25 mouse cellular contexts compared by ENCODE assay signal in genomic region chrX:134384896-134385295, GRCm38 (mm10). TPM values are rescaled to one million over a fixed set of nuclear protein-coding genes. Genes with fewer than 3 reads are reported as not detected.
DNase-seq lines count a peak whose midpoint lies in the region; TF ChIP-seq lines count a peak whose summit lies in the region.
"Had no signal": no experiment of that assay in that cellular context is flagged by ENCODE, and none has a peak within 500 bp of the region (broad histone marks: within the 10 kb centered on the region; RNA-seq: fewer than 3 reads in every experiment).

No protein-coding gene starts in this region.

- TF ChIP-seq CTCF in MEL (IDR thresholded peaks at IDR 0.05 in 2 of 3, conservative IDR thresholded peaks at IDR 0.05 in 1 of 3; ENCODE audit: control insufficient read depth in 1 of 3, insufficient read depth in 1 of 3, low read depth in 2 of 3, low read length in 3 of 3, poor library complexity in 1 of 3, severe bottlenecking in 1 of 3) = no peak

- H3K4me1 ChIP-seq in MEL (ENCODE audit: control insufficient read depth in 1 of 2, insufficient read depth in 2 of 2, low read length in 2 of 2) = peaks cover 0 to 3% of the 10 kb centered on the region in 2 experiments; a peak in 1 of 4 replicates
- H3K4me1 ChIP-seq: embryonic facial prominence, embryonic 10.5 days; embryonic facial prominence, embryonic 13.5 days; forebrain, embryonic 12.5 days; forebrain, embryonic 15.5 days; heart, embryonic 13.5 days; hindbrain, embryonic 12.5 days; hindbrain, embryonic 15.5 days had no signal

- H3K4me3 ChIP-seq in MEL (ENCODE audit: control insufficient read depth in 1 of 2, insufficient read depth in 1 of 2, low read depth in 2 of 2, low read length in 2 of 2) = no peak overlapping the region
- H3K4me3 ChIP-seq: embryonic facial prominence, embryonic 10.5 days; embryonic facial prominence, embryonic 13.5 days; erythroblast, embryonic 14.5 days; forebrain, embryonic 12.5 days; forebrain, embryonic 15.5 days; heart, embryonic 13.5 days; hindbrain, embryonic 12.5 days; hindbrain, embryonic 15.5 days had no signal

- 0 out of 4 replicates have a peak, but pooled peaks of 1 of the 2 experiments have one; percentile 6 for TF ChIP-seq EP300 in MEL (IDR thresholded peaks at IDR 0.05; ENCODE audit: low read depth in 1 of 2, low read length in 2 of 2)

- no peak for TF ChIP-seq POLR2A in MEL (IDR thresholded peaks at IDR 0.05; ENCODE audit: control insufficient read depth in 1 of 2, insufficient read depth in 1 of 2, low read depth in 1 of 2, low read length in 2 of 2, poor library complexity in 1 of 2)

- H3K9me3 ChIP-seq in MEL (replicated peaks; ENCODE audit: insufficient read depth, low read length) = no peaks in the 10 kb centered on the region
- H3K9me3 ChIP-seq: embryonic facial prominence, embryonic 10.5 days; embryonic facial prominence, embryonic 13.5 days; forebrain, embryonic 12.5 days; forebrain, embryonic 15.5 days; G1E; heart, embryonic 13.5 days; hindbrain, embryonic 12.5 days; hindbrain, embryonic 15.5 days had no signal

- H3K36me3 ChIP-seq in MEL (ENCODE audit: control insufficient read depth in 1 of 2, insufficient read depth in 2 of 2, low read length in 2 of 2) = no peaks in the 10 kb centered on the region
- H3K36me3 ChIP-seq: embryonic facial prominence, embryonic 10.5 days; embryonic facial prominence, embryonic 13.5 days; forebrain, embryonic 12.5 days; forebrain, embryonic 15.5 days; G1E; heart, embryonic 13.5 days; hindbrain, embryonic 12.5 days; hindbrain, embryonic 15.5 days had no signal

- no peak overlapping the region for H3K27ac ChIP-seq in MEL (ENCODE audit: control insufficient read depth, low read depth, low read length)
- H3K27ac ChIP-seq: embryonic facial prominence, embryonic 10.5 days; embryonic facial prominence, embryonic 13.5 days; forebrain, embryonic 12.5 days; forebrain, embryonic 15.5 days; heart, embryonic 13.5 days; hindbrain, embryonic 12.5 days; hindbrain, embryonic 15.5 days had no signal

- no peaks in the 10 kb centered on the region for H3K79me2 ChIP-seq in MEL (ENCODE audit: control insufficient read depth, insufficient read depth, low read length, poor library complexity)

- TF ChIP-seq RAD21 in MEL (IDR thresholded peaks at IDR 0.05; ENCODE audit: low read depth, low read length) = no peak

- DNase-seq in MEL (ENCODE audit: low read depth, low spot score) = peak; percentile 33
- DNase-seq in adrenal gland, adult 8-10 months = peak; percentile 20
- peak; percentile 19 for DNase-seq in adrenal gland, postnatal 25 days
- DNase-seq in testis, postnatal 10 days (ENCODE audit: low spot score) = peak; percentile 49
- DNase-seq in embryo, embryonic 9.5 days (ENCODE audit: extremely low spot score) = no peak
- no peak for DNase-seq in cerebellum, adult 11-12 months
- no peak for DNase-seq in layer of hippocampus, adult 18-20 months (ENCODE audit: low spot score in 2 of 2)
- DNase-seq: B cell, adult 2 months; cerebellum, adult 2 months; cerebellum, adult 9-11 months; cerebellum, postnatal 25 days; gastrocnemius, postnatal 25 days; heart, adult 18-20 months; heart, postnatal 14 days; heart, postnatal 4 days had no signal

- H3K27me3 ChIP-seq in MEL (ENCODE audit: control insufficient read depth in 1 of 2, insufficient read depth in 2 of 2, low read length in 2 of 2) = no peaks in the 10 kb centered on the region
- H3K27me3 ChIP-seq: CH12.LX; forebrain, embryonic 15.5 days; heart, embryonic 13.5 days; hindbrain, embryonic 15.5 days had no signal

- H3K9ac ChIP-seq in MEL (ENCODE audit: control insufficient read depth, low read depth, low read length, poor library complexity, severe bottlenecking) = no peak overlapping the region
- H3K9ac ChIP-seq: embryonic facial prominence, embryonic 13.5 days; forebrain, embryonic 12.5 days; forebrain, embryonic 15.5 days; heart, embryonic 13.5 days; hindbrain, embryonic 12.5 days; hindbrain, embryonic 15.5 days had no signal

TF ChIP-seq in MEL, 35 proteins besides CTCF, POLR2A, EP300 and RAD21:
- TF ChIP-seq ZKSCAN1 (IDR thresholded peaks at IDR 0.05; ENCODE audit: low read depth, low read length) (no peak), ETS1 (IDR thresholded peaks at IDR 0.05; ENCODE audit: low read depth, low read length) (no peak), MAFK (IDR thresholded peaks at IDR 0.05; ENCODE audit: borderline replicate concordance, low read depth, low read length) (no peak), MYC (IDR thresholded peaks at IDR 0.05; ENCODE audit: low read depth, low read length) (no peak), SMC3 (IDR thresholded peaks at IDR 0.05; ENCODE audit: low read depth, low read length) (no peak), GATA1 (IDR thresholded peaks at IDR 0.05; ENCODE audit: low read depth, low read length) (no peak), GABPA (IDR thresholded peaks at IDR 0.05; ENCODE audit: low read depth, low read length) (no peak), HCFC1 (IDR thresholded peaks at IDR 0.05; ENCODE audit: low read depth, low read length) (no peak), TAL1 (IDR thresholded peaks at IDR 0.05; ENCODE audit: low read length) (no peak)

RNA-seq across cellular contexts. Expression of gene Drp2, which starts 19.5 kb away (rescaled TPM):
- 0.39 and 0.49 TPM in 2 replicates for total RNA-seq in MEL (2012; rRNA removed)
- 1 to 10 TPM in 1 of 2 experiments, not detected in 1; 1.6 TPM for polyA plus RNA-seq in MEL (2012; ENCODE audit: insufficient read depth in 1 of 2, insufficient read length in 2 of 2, low read depth in 1 of 2, low replicate concordance in 2 of 2, missing spikeins in 1 of 2)
- total RNA-seq in adrenal gland, adult 8-10 months (2022) = under 1 TPM; 0.29 to 0.52 (median 0.50) TPM
- total RNA-seq in adrenal gland, postnatal 25 days (2021) = 0.19 and 0.49 TPM in 2 replicates
- total RNA-seq in layer of hippocampus, adult 18-20 months (2021) = 10 to 100 TPM; 32.1 to 47.9 TPM

Comparison
In these comparisons a context has a peak if more than half of its experiments do, and no peak if none do; other contexts are left out.
1. DNase-seq: peak in MEL (single experiment), adrenal gland, adult 8-10 months (single experiment), adrenal gland, postnatal 25 days (single experiment) and testis, postnatal 10 days (single experiment); none in embryo, embryonic 9.5 days (single experiment), cerebellum, adult 11-12 months (single experiment) and layer of hippocampus, adult 18-20 months (0 of 2).
2. RNA of gene Drp2, which starts 19.5 kb away (total RNA-seq): 32.1 to 47.9 TPM in layer of hippocampus, adult 18-20 months; 0.29 to 0.52 TPM in adrenal gland, adult 8-10 months, 0.19 to 0.49 TPM in adrenal gland, postnatal 25 days and 0.39 to 0.49 TPM in MEL; every median in the first group is over 10 times any median in the second.